Mouse (Mus musculus) heart, embryonic 15.5 days (tissue): ENCODE data around the gene Ivd. TPM values are rescaled to one million over a fixed set of nuclear protein-coding genes. Genes with fewer than 3 reads are reported as not detected.

ENCODE experiments used
- ATAC-seq: fragments of 200-750 bp; cut with Nextera tagmentation; replicated peaks from 2 replicates; pipeline ENCODE4 v1.8.0; 2017; ENCODE audit warnings: low read depth, moderate TSS enrichment; ENCODE audit not compliant: insufficient number of reproducible peaks, insufficient read depth, low FRiP score
- H3K27ac ChIP-seq: fragments of 300-500 bp; sonication (generic); 2 replicates; pipeline ENCODE4 v1.5.1; 2015; ENCODE audit warnings: mild to moderate bottlenecking, inconsistent platforms
- H3K27me3 ChIP-seq: fragments of 300-500 bp; sonication (generic); 2 replicates; pipeline ENCODE4 v1.6.1; 2015; ENCODE audit warnings: inconsistent platforms
- H3K36me3 ChIP-seq: fragments of 300-500 bp; sonication (generic); 2 replicates; pipeline ENCODE4 v1.6.1; 2015; ENCODE audit warnings: mild to moderate bottlenecking, inconsistent platforms
- H3K4me1 ChIP-seq: fragments of 300-500 bp; sonication (generic); replicated peaks from 2 replicates; pipeline ENCODE4 v1.6.1; 2015; ENCODE audit warnings: inconsistent platforms
- H3K4me2 ChIP-seq: fragments of 300-500 bp; sonication (generic); 2 replicates; pipeline ENCODE4 v1.6.1; 2015; ENCODE audit warnings: inconsistent platforms, mild to moderate bottlenecking, moderate library complexity
- H3K4me3 ChIP-seq: fragments of 300-500 bp; sonication (generic); 2 replicates; pipeline ENCODE4 v1.5.1; 2015; ENCODE audit warnings: mild to moderate bottlenecking, inconsistent platforms
- H3K9ac ChIP-seq: fragments of 300-500 bp; sonication (generic); 2 replicates; pipeline ENCODE4 v1.6.1; 2015; ENCODE audit warnings: mild to moderate bottlenecking, inconsistent platforms
- H3K9me3 ChIP-seq: fragments of 300-500 bp; sonication (generic); replicated peaks from 2 replicates; pipeline ENCODE4 v1.6.1; 2016; ENCODE audit warnings: inconsistent platforms
- WGBS: fragments of 180-500 bp; shearing (Covaris S2); methylation state at CpG from one replicate; pipeline ENCODE4 v1.1.7; 2015; ENCODE audit warnings: mixed read lengths; 5-methylcytosine and 5-hydroxymethylcytosine counted together
- polyA plus RNA-seq: library from polyadenylated mRNA; unstranded; fragments of >200 nt; fragmentation: Nextera tagmentation; extraction: Ambion mirVana; gene quantifications from 2 replicates; pipeline ENCODE4 v1.2.1, GENCODE M21; 2015

The Ivd gene
- polyA plus RNA-seq, 1 experiment from 2014 or later = 80.6 TPM

- Histone ChIP-seq H3K36me3 (no peaks in the 10 kb centered on the region), H3K27ac (no peak overlapping the region), H3K4me2 (no peak overlapping the region), H3K4me3 (no peak overlapping the region), H3K9me3 (no peaks in the 10 kb centered on the region), H3K27me3 (no peaks in the 10 kb centered on the region), H3K4me1 (peaks cover 4% of the 10 kb centered on the region; the same call in 1 of the 2 replicates), H3K9ac (no peak overlapping the region)
- no peak for ATAC-seq
- 69% methylated on average over 3 of the region's 3 CpGs for WGBS
These were observed 17.3 kb upstream of the Ivd start for GRCm38 (mm10) chr2:118844427-118844826.

DNA sequence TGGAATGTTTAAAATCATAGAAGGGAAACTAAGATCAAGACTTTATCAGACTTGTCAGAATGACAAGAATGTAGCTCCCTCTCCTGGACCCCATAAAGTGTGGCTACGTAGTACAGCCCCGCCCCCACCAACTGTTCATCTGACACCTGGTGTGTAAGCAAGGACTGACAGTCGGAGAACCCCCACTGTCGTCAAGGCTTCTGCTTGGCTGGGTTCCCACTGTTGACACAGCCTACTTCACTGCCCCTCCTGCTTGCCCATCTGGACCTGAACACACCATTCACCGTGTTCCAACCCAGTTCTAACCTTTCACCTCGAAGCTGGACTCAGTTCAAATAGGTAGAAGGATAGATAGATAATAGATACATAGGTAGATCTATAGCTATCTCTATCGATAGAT lies 15.5 kb upstream of the Ivd start:
- H3K9ac ChIP-seq = no peak overlapping the region
- H3K27ac ChIP-seq = no peak overlapping the region
- H3K4me2 ChIP-seq = no peak overlapping the region
- H3K4me1 ChIP-seq = peaks cover 4% of the 10 kb centered on the region; the same call in 1 of the 2 replicates
- H3K9me3 ChIP-seq = no peaks in the 10 kb centered on the region
- ATAC-seq = no peak
- WGBS = 44% methylated on average over 7 of the region's 7 CpGs
- no peaks in the 10 kb centered on the region for H3K36me3 ChIP-seq
- no peak overlapping the region for H3K4me3 ChIP-seq
- H3K27me3 ChIP-seq = no peaks in the 10 kb centered on the region

- Histone ChIP-seq H3K36me3 (no peaks in the 10 kb centered on the region), H3K9ac (no peak overlapping the region), H3K27ac (no peak overlapping the region), H3K9me3 (no peaks in the 10 kb centered on the region), H3K4me2 (no peak overlapping the region), H3K27me3 (no peaks in the 10 kb centered on the region), H3K4me3 (no peak overlapping the region), H3K4me1 (no peaks in the 10 kb centered on the region)
- ATAC-seq = no peak
- WGBS = 27% methylated on average over 3 of the region's 3 CpGs
These were observed 10.0 kb upstream of the Ivd start for GRCm38 (mm10) chr2:118851756-118852155.

DNA sequence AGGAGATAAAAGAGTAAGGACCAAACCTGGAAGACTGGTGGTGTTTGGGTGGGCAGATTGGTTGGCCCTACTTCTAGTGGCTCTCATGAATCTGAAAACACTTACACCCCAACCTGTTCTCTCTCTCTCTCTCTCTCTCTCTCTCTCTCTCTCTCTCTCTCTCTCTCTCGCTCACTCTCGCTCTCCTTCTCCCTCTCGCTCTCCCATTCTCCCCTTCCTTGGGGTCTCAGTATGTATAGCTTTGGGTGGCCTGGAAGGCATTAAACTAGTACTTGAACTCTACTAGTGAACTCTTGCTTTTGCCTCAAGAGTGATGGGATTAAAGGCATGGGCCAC lies 554 bp downstream of the Ivd start:
- H3K4me3 ChIP-seq = peak overlapping the region; percentile 66
- H3K9me3 ChIP-seq = no peaks in the 10 kb centered on the region
- H3K36me3 ChIP-seq = no peaks in the 10 kb centered on the region
- ATAC-seq = no peak
- peak overlapping the region; percentile 61 for H3K9ac ChIP-seq
- no peaks in the 10 kb centered on the region for H3K27me3 ChIP-seq
- peaks cover 9% of the 10 kb centered on the region for H3K4me1 ChIP-seq
- peak overlapping the region; percentile 68 for H3K27ac ChIP-seq
- WGBS = 41% methylated on average over 3 of the region's 3 CpGs
- peak overlapping the region; percentile 68 for H3K4me2 ChIP-seq

DNA sequence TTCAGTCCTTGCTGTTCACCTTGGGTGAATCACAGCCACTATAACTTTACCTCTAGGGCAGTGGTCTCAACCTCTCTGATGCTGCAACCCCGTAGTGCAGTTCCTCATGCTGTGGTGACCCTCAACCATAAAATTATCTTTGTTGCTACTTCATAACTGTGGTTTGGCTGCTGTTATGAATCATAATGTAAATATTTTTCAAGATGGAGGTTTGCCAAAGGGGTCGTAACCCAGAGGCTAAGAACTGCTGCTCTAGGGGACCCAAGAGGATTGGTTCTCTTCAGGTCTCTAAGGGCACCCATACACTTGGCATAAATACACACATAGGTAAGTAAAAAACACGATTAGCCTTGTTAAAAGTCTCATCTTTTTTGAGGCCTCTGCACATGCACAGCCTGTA lies 8.8 kb downstream of the Ivd start:
- Histone ChIP-seq H3K4me1 (peaks cover 21% of the 10 kb centered on the region), H3K9ac (no peak overlapping the region), H3K27ac (no peak overlapping the region), H3K4me2 (no peak overlapping the region), H3K27me3 (no peaks in the 10 kb centered on the region), H3K9me3 (no peaks in the 10 kb centered on the region), H3K4me3 (no peak overlapping the region), H3K36me3 (peaks cover 6% of the 10 kb centered on the region)
- 78% methylated on average over 3 of the region's 3 CpGs for WGBS
- ATAC-seq = no peak

DNA sequence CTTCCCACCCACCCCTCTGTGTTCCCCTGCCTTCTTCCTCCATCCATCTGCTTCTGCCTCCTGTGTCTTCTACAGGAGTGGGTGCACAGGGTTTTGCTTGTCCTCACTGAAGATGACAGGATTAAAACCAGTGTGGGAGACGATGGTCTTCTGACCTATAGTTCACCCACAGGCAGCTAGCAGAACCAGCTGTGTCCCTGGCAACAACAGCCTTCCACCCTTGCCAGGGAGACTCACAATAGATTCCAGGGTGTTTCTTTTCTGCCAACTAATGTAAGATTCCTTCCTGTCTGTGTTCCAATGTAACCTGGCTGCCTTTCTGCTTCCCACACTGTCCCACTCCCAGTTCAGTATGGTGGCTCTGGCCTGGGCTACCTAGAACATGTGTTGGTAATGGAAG lies 9.3 kb downstream of the Ivd start:
- H3K36me3 ChIP-seq = peaks cover 6% of the 10 kb centered on the region
- ATAC-seq = no peak
- no peak overlapping the region for H3K27ac ChIP-seq

GRCm38 (mm10) chr2:118873018-118873417 lies 11.3 kb downstream of the Ivd start:
- WGBS = 94% methylated on average over 5 of the region's 5 CpGs
- Histone ChIP-seq H3K9ac (no peak overlapping the region), H3K36me3 (peaks cover 23% of the 10 kb centered on the region), H3K4me3 (no peak overlapping the region), H3K27ac (no peak overlapping the region), H3K4me2 (no peak overlapping the region), H3K9me3 (no peaks in the 10 kb centered on the region), H3K4me1 (peaks cover 21% of the 10 kb centered on the region), H3K27me3 (no peaks in the 10 kb centered on the region)
- ATAC-seq = no peak

More for the DNA sequence above, 9.3 kb downstream of the Ivd start:
- Histone ChIP-seq H3K4me2 (no peak overlapping the region), H3K4me3 (no peak overlapping the region), H3K27me3 (no peaks in the 10 kb centered on the region), H3K9me3 (no peaks in the 10 kb centered on the region), H3K4me1 (peaks cover 21% of the 10 kb centered on the region), H3K9ac (no peak overlapping the region)
- WGBS = 69% methylated on average over 1 of the region's 1 CpGs

DNA sequence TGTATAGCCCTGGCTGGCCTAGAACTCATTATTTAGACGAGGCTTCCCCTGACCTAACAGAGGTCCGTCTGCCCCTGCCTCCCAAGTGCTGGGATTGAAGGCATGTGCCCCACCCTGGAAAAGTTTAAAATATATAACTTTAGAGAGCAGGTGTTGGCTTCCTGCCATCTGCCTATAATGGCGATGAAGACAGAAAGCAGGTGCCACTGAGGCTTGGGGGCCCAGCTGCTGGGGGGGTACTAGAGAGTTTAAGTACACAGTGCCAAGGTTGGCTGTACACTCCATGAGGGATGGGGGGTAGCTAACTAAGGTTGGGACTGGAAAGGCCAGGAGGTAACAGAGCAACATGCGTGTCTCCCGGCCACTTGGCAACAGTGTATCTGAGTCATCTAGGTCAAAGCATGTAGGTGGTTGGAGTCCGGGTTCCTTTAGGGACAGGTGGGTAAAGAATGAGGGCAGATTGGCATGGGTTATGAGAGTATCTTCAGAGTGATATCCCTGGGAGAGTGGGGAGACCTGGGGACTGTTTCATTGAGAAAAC lies 12.2 kb downstream of the Ivd start:
- Histone ChIP-seq H3K9me3 (no peaks in the 10 kb centered on the region), H3K27ac (no peak overlapping the region), H3K4me2 (no peak overlapping the region), H3K9ac (no peak overlapping the region), H3K36me3 (peaks cover 24% of the 10 kb centered on the region), H3K4me1 (peaks cover 21% of the 10 kb centered on the region), H3K4me3 (no peak overlapping the region), H3K27me3 (no peaks in the 10 kb centered on the region)
- WGBS = 68% methylated on average over 6 of the region's 6 CpGs
- ATAC-seq = no peak

DNA sequence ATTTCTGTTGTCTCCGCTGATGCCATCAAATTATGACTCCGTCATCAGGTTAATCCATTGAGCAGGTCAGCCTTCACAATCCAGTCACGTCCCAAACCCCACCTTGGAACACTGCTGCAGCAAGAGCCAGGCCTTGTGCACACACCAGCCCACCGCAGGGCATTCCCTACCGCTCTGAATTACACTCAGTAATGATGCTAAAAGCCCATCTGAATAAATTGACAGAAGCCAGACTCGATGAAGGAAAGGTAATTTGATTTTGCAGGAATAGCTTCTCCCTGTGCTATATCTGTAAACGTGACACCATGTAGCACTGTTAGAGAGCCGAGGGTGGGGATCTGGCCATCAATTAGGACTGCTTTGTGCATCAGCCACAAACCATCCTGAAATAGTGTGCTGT lies 13.6 kb downstream of the Ivd start:
- Histone ChIP-seq H3K36me3 (peaks cover 24% of the 10 kb centered on the region), H3K4me3 (no peak overlapping the region), H3K27me3 (no peaks in the 10 kb centered on the region), H3K27ac (no peak overlapping the region), H3K9ac (no peak overlapping the region), H3K4me1 (peaks cover 21% of the 10 kb centered on the region), H3K9me3 (no peaks in the 10 kb centered on the region), H3K4me2 (no peak overlapping the region)
- ATAC-seq = no peak; the same call in 1 of the 2 replicates
- WGBS = 90% methylated on average over 8 of the region's 8 CpGs

- Histone ChIP-seq H3K9me3 (no peaks in the 10 kb centered on the region), H3K4me1 (peaks cover 18% of the 10 kb centered on the region), H3K4me3 (no peak overlapping the region), H3K27ac (no peak overlapping the region), H3K4me2 (no peak overlapping the region), H3K9ac (no peak overlapping the region), H3K36me3 (peaks cover 18% of the 10 kb centered on the region), H3K27me3 (no peaks in the 10 kb centered on the region)
- 89% methylated on average over 9 of the region's 9 CpGs for WGBS
- ATAC-seq = no peak
These were observed 14.7 kb downstream of the Ivd start for GRCm38 (mm10) chr2:118876453-118876852.

GRCm38 (mm10) chr2:118881019-118881418 lies 19.3 kb downstream of the Ivd start:
- WGBS = 63% methylated on average over 4 of the region's 4 CpGs
- peaks cover 16% of the 10 kb centered on the region for H3K4me1 ChIP-seq
- H3K9me3 ChIP-seq = no peaks in the 10 kb centered on the region
- peaks cover 18% of the 10 kb centered on the region for H3K36me3 ChIP-seq
- no peak overlapping the region for H3K27ac ChIP-seq
- no peak overlapping the region for H3K4me3 ChIP-seq
- no peak overlapping the region for H3K4me2 ChIP-seq
- ATAC-seq = no peak
- H3K27me3 ChIP-seq = peaks cover 22% of the 10 kb centered on the region
- no peak overlapping the region for H3K9ac ChIP-seq

GRCm38 (mm10) chr2:118881956-118882355 lies 20.2 kb downstream of the Ivd start:
- ATAC-seq = no peak
- no peak overlapping the region for H3K27ac ChIP-seq
- H3K9me3 ChIP-seq = no peaks in the 10 kb centered on the region
- no peak overlapping the region for H3K4me3 ChIP-seq
- 74% methylated on average over 5 of the region's 5 CpGs for WGBS
- no peak overlapping the region for H3K9ac ChIP-seq
- H3K4me1 ChIP-seq = peaks cover 16% of the 10 kb centered on the region
- H3K4me2 ChIP-seq = no peak overlapping the region
- peaks cover 25% of the 10 kb centered on the region for H3K27me3 ChIP-seq
- H3K36me3 ChIP-seq = peaks cover 10% of the 10 kb centered on the region
